Mouse (Mus musculus): Measurements from ENCODE around the gene Lyrm4. TPM values are rescaled to one million over a fixed set of nuclear protein-coding genes. Genes with fewer than 3 reads are reported as not detected.
A peak's percentile ranks its signal among the peaks of the same experiment; 100 is the strongest.

Gene Lyrm4
- total RNA-seq (2014; fragmentation: Nextera tagmentation) = 22.8 and 37.9 TPM in 2 replicates
- 30.8 and 45.3 TPM in 2 replicates for total RNA-seq (2017)

GRCm38 (mm10) chr13:36117143-36118014 lies at the start of gene Lyrm4, which contains the start of gene Fars2:
Gene Lyrm4, minus strand, starts transcription at chr13:36117526.
Gene Fars2, plus strand, starts transcription at chr13:36117412.
- peak; percentile 93 for ATAC-seq (replicated peaks; ENCODE audit: low FRiP score, low TSS enrichment, poor library complexity, severe bottlenecking)

GRCm38 (mm10) chr13:36163898-36164297 lies 46.6 kb upstream of the Lyrm4 start:
- no peak for ATAC-seq (replicated peaks; ENCODE audit: low FRiP score, low TSS enrichment, poor library complexity, severe bottlenecking)

GRCm38 (mm10) chr13:36163411-36163810 lies 46.1 kb upstream of the Lyrm4 start:
- no peak for ATAC-seq (replicated peaks; ENCODE audit: low FRiP score, low TSS enrichment, poor library complexity, severe bottlenecking)

GRCm38 (mm10) chr13:36156340-36156931 lies 39.1 kb upstream of the Lyrm4 start:
- no peak for ATAC-seq (replicated peaks; ENCODE audit: low FRiP score, low TSS enrichment, poor library complexity, severe bottlenecking)

- ATAC-seq (replicated peaks; ENCODE audit: low FRiP score, low TSS enrichment, poor library complexity, severe bottlenecking) = no peak
Measured at GRCm38 (mm10) chr13:36152728-36153498, 35.6 kb upstream of the Lyrm4 start.

GRCm38 (mm10) chr13:36150272-36150671 lies 32.9 kb upstream of the Lyrm4 start:
- ATAC-seq (replicated peaks; ENCODE audit: low FRiP score, low TSS enrichment, poor library complexity, severe bottlenecking) = no peak

- no peak for ATAC-seq (replicated peaks; ENCODE audit: low FRiP score, low TSS enrichment, poor library complexity, severe bottlenecking)
Measured at GRCm38 (mm10) chr13:36149175-36149939, 32.0 kb upstream of the Lyrm4 start.

- no peak for ATAC-seq (replicated peaks; ENCODE audit: low FRiP score, low TSS enrichment, poor library complexity, severe bottlenecking)
Measured at GRCm38 (mm10) chr13:36145601-36146000, 28.3 kb upstream of the Lyrm4 start.

GRCm38 (mm10) chr13:36140247-36141016 lies 23.1 kb upstream of the Lyrm4 start:
- no peak for ATAC-seq (replicated peaks; ENCODE audit: low FRiP score, low TSS enrichment, poor library complexity, severe bottlenecking)

- no peak for ATAC-seq (replicated peaks; ENCODE audit: low FRiP score, low TSS enrichment, poor library complexity, severe bottlenecking)
Measured at GRCm38 (mm10) chr13:36139703-36140102, 22.4 kb upstream of the Lyrm4 start.

- peak; percentile 22; the same call in 1 of the 2 replicates for ATAC-seq (replicated peaks; ENCODE audit: low FRiP score, low TSS enrichment, poor library complexity, severe bottlenecking)
Measured at GRCm38 (mm10) chr13:36131992-36132649, 14.8 kb upstream of the Lyrm4 start.

- ATAC-seq (replicated peaks; ENCODE audit: low FRiP score, low TSS enrichment, poor library complexity, severe bottlenecking) = no peak
Measured at GRCm38 (mm10) chr13:36131401-36131800, 14.1 kb upstream of the Lyrm4 start.

GRCm38 (mm10) chr13:36129360-36130054 lies 12.2 kb upstream of the Lyrm4 start:
- ATAC-seq (replicated peaks; ENCODE audit: low FRiP score, low TSS enrichment, poor library complexity, severe bottlenecking) = no peak

- no peak for ATAC-seq (replicated peaks; ENCODE audit: low FRiP score, low TSS enrichment, poor library complexity, severe bottlenecking)
Measured at GRCm38 (mm10) chr13:36120606-36121005, 3.3 kb upstream of the Lyrm4 start.

- ATAC-seq (replicated peaks; ENCODE audit: low FRiP score, low TSS enrichment, poor library complexity, severe bottlenecking) = no peak
Measured at GRCm38 (mm10) chr13:36119684-36120083, 2.4 kb upstream of the Lyrm4 start.

- peak; percentile 50 for ATAC-seq (replicated peaks; ENCODE audit: low FRiP score, low TSS enrichment, poor library complexity, severe bottlenecking)
Measured at GRCm38 (mm10) chr13:36116520-36117142, 695 bp downstream of the Lyrm4 start.

- no peak for ATAC-seq (replicated peaks; ENCODE audit: low FRiP score, low TSS enrichment, poor library complexity, severe bottlenecking)
Measured at GRCm38 (mm10) chr13:36113181-36113580, 4.1 kb downstream of the Lyrm4 start.

Measured in megakaryocyte-erythroid progenitor cell, adult 5-6 weeks (primary cell).